Mouse (Mus musculus) midbrain, embryonic 14.5 days (tissue): ENCODE data around the gene Macf1. TPM values are rescaled to one million over a fixed set of nuclear protein-coding genes. Genes with fewer than 3 reads are reported as not detected.

ENCODE experiments used
- ATAC-seq: fragments of 200-750 bp; cut with Nextera tagmentation; 2 replicates; pipeline ENCODE4 v1.8.0; 2017; ENCODE audit warnings: moderate number of reproducible peaks, moderate library complexity; ENCODE audit not compliant: low FRiP score, low TSS enrichment
- DNase-seq: peaks from one replicate; pipeline ENCODE4 v3.0.0-alpha.2; 2015
- H3K27ac ChIP-seq: fragments of 300-500 bp; sonication (generic); replicated peaks from 2 replicates; pipeline ENCODE4 v1.5.1; 2014; ENCODE audit warnings: mild to moderate bottlenecking, low read depth, low read length, moderate library complexity
- H3K27me3 ChIP-seq: fragments of 300-500 bp; sonication (generic); 2 replicates; pipeline ENCODE4 v1.6.1; 2014; ENCODE audit warnings: low read length, control low read depth, mixed read lengths; ENCODE audit not compliant: control insufficient read depth, insufficient read depth
- H3K36me3 ChIP-seq: fragments of 300-500 bp; sonication (generic); 2 replicates; pipeline ENCODE4 v1.6.1; 2014; ENCODE audit warnings: low read length, control low read depth; ENCODE audit not compliant: control insufficient read depth, insufficient read depth
- H3K4me1 ChIP-seq: fragments of 300-500 bp; sonication (generic); 2 replicates; pipeline ENCODE4 v1.6.1; 2014; ENCODE audit warnings: mild to moderate bottlenecking, antibody characterized with exemption, low read length, control low read depth; ENCODE audit not compliant: control insufficient read depth, insufficient read depth
- H3K4me2 ChIP-seq: fragments of 300-500 bp; sonication (generic); 2 replicates; pipeline ENCODE4 v1.6.1; 2014; ENCODE audit warnings: mild to moderate bottlenecking, low read length, moderate library complexity
- H3K4me3 ChIP-seq: fragments of 300-500 bp; sonication (generic); replicated peaks from 2 replicates; pipeline ENCODE4 v1.5.1; 2014; ENCODE audit warnings: low read depth, low read length
- H3K9ac ChIP-seq: fragments of 300-500 bp; sonication (generic); replicated peaks from 2 replicates; pipeline ENCODE4 v1.6.1; 2014; ENCODE audit warnings: mild to moderate bottlenecking, low read length, moderate library complexity
- H3K9me3 ChIP-seq: fragments of 300-500 bp; sonication (generic); 2 replicates; pipeline ENCODE4 v1.6.1; 2016; ENCODE audit warnings: low read length, control low read depth, mixed read lengths; ENCODE audit not compliant: control insufficient read depth
- WGBS: fragments of 180-500 bp; shearing (Covaris S2); extraction: QIAGEN DNeasy Blood & Tissue Kit; methylation state at CpG from one replicate; pipeline ENCODE4 v1.1.7; 2014; 5-methylcytosine and 5-hydroxymethylcytosine counted together
- polyA plus RNA-seq: library from polyadenylated mRNA; unstranded; fragments of >200 nt; fragmentation: Nextera tagmentation; extraction: Ambion mirVana; gene quantifications from 2 replicates; pipeline ENCODE4 v1.2.1, GENCODE M21; 2014

Macf1 gene
- polyA plus RNA-seq, 1 experiment from 2014 or later, result 140 TPM

- DNase-seq, result no peak
Observed at GRCm38 (mm10) chr4:123591026-123591635, 93.0 kb downstream of the Macf1 start.

GRCm38 (mm10) chr4:123589496-123589895, 94.7 kb downstream of the Macf1 start:
- no peak overlapping the region for H3K27ac ChIP-seq
- H3K9ac ChIP-seq, result no peak overlapping the region
- H3K4me3 ChIP-seq, result no peak overlapping the region
- DNase-seq, result no peak
- H3K4me1 ChIP-seq, result peaks cover 31% of the 10 kb centered on the region
- WGBS, result 55% methylated on average over 3 of the region's 3 CpGs
- no peaks in the 10 kb centered on the region for H3K36me3 ChIP-seq
- H3K4me2 ChIP-seq, result no peak overlapping the region
- H3K9me3 ChIP-seq, result no peaks in the 10 kb centered on the region
- H3K27me3 ChIP-seq, result no peaks in the 10 kb centered on the region
- no peak for ATAC-seq

More at GRCm38 (mm10) chr4:123591026-123591635, 93.0 kb downstream of the Macf1 start:
- peaks cover 36% of the 10 kb centered on the region for H3K4me1 ChIP-seq
- no peaks in the 10 kb centered on the region for H3K27me3 ChIP-seq
- H3K4me3 ChIP-seq, result no peak overlapping the region
- no peak overlapping the region for H3K27ac ChIP-seq
- no peak overlapping the region for H3K4me2 ChIP-seq
- no peak overlapping the region for H3K9ac ChIP-seq
- no peak for ATAC-seq
- 75% methylated on average over 4 of the region's 4 CpGs for WGBS
- no peaks in the 10 kb centered on the region for H3K36me3 ChIP-seq
- H3K9me3 ChIP-seq, result no peaks in the 10 kb centered on the region

DNA sequence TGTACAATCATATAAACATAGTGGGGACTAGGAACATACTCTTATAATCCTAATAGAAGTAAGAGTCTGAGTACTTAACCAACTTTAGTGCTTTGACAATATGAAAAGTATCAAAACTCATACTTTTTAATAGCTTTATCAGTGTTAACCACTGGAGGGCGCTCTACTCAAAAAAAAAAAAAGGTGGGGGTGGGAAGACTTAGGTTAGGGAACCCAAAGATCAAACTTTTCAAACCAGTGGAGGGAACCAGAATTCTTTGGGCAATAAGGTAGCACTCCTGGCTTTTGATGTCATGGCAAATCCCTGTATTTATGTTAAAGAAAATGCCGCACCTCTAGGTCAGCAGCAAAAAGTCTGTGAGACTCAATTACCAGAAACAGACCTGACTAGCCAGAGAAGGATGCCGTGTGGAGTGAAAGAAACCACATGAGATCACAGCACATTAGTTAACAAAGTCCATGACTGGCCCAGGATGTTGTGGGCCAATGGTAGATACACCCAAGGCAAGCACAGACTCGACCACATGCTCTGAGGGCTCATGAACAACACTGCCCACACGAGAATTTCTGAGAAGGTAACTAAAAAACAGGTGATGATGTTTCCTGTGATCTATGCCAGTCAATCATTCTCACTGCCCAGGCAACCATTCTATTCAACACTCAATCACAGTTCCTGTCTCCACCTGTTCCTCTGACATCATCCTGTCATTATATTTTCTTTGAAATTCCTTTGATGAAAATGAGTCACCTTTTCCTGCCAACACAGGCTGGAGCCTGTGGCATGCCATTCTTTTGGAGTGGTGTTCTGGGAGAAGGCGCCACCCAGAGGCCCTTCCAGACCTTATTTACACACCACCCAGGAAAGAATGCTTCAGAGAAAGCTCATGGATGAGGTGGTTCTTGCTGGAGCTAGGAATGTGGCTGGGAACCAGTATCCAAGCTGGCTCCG, 95.5 kb downstream of the Macf1 start:
- no peaks in the 10 kb centered on the region for H3K27me3 ChIP-seq

GRCm38 (mm10) chr4:123587616-123588015, 96.5 kb downstream of the Macf1 start:
- Histone ChIP-seq H3K9ac (no peak overlapping the region), H3K4me2 (no peak overlapping the region), H3K27ac (no peak overlapping the region), H3K27me3 (no peaks in the 10 kb centered on the region), H3K36me3 (no peaks in the 10 kb centered on the region), H3K9me3 (no peaks in the 10 kb centered on the region), H3K4me1 (peaks cover 15% of the 10 kb centered on the region), H3K4me3 (no peak overlapping the region)
- DNase-seq (no peak), ATAC-seq (no peak)
- WGBS, result 95% methylated on average over 3 of the region's 3 CpGs

More for the DNA sequence above, 95.5 kb downstream of the Macf1 start:
- no peak overlapping the region for H3K4me2 ChIP-seq
- no peaks in the 10 kb centered on the region for H3K36me3 ChIP-seq
- no peak overlapping the region for H3K9ac ChIP-seq
- peaks cover 25% of the 10 kb centered on the region for H3K4me1 ChIP-seq
- DNase-seq (no peak), ATAC-seq (no peak)
- no peak overlapping the region for H3K27ac ChIP-seq
- 24% methylated on average over 7 of the region's 7 CpGs for WGBS
- no peak overlapping the region for H3K4me3 ChIP-seq
- no peaks in the 10 kb centered on the region for H3K9me3 ChIP-seq

DNA sequence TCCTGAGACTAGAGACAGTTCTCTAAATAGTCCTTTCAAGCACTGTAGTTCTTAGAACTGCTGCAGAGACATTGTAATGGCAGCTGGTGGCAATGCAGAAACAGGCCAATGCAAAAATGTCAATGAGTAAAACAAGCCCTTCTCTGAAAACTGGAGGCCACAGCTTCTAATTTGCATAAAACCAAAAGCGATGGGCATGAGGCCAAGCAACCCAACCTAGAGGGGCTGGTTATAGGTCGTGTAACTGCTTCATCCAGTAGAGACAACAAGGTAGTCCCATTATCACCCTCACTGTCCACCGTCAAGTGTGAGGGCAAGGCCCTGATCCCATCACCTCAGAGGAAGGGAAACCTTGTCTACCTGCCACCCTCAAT, 99.5 kb downstream of the Macf1 start:
- H3K9ac ChIP-seq, result no peak overlapping the region
- H3K4me1 ChIP-seq, result peaks cover 8% of the 10 kb centered on the region
- peak overlapping the region; percentile 61 for H3K27ac ChIP-seq
- WGBS, result 29% methylated on average over 3 of the region's 3 CpGs
- H3K4me2 ChIP-seq, result no peak overlapping the region
- ATAC-seq (no peak), DNase-seq (peak; percentile 46)
- H3K4me3 ChIP-seq, result no peak overlapping the region
- no peaks in the 10 kb centered on the region for H3K27me3 ChIP-seq
- H3K36me3 ChIP-seq, result no peaks in the 10 kb centered on the region
- H3K9me3 ChIP-seq, result no peaks in the 10 kb centered on the region

DNA sequence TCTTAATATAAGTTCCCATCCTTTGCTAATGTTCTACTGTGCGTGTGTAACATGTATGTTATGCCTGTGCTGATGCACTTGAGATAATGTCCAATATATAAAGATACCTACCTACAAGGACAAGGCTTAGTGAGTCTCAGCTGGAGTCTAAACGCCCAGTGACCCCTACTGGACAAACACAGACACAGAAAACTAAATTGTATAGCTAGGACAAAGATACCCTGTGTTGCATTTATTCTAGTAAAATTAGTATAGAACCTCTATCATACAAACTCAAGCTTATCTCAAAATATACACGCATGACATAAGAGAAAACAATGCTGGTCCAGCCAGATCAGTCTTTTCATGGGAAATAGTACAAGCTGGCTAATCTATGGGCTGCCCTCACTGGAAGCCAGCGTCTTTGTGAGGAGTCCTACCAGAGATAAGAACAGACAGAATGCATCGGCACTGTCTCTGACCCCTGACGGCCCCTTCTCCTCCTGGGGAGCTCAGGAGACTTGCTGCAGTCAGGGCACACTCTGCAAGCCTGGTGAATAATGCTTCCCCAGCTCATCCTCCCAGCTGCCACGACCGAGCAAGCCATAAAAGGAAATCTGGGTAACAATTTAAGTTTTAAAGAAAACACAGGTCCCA, 100.0 kb downstream of the Macf1 start:
- no peaks in the 10 kb centered on the region for H3K36me3 ChIP-seq
- DNase-seq (peak; percentile 51), ATAC-seq (no peak)
- H3K4me2 ChIP-seq, result no peak overlapping the region
- no peak overlapping the region for H3K4me3 ChIP-seq
- H3K9ac ChIP-seq, result no peak overlapping the region
- no peaks in the 10 kb centered on the region for H3K27me3 ChIP-seq
- 22% methylated on average over 8 of the region's 8 CpGs for WGBS
- H3K9me3 ChIP-seq, result no peaks in the 10 kb centered on the region
- H3K4me1 ChIP-seq, result peaks cover 8% of the 10 kb centered on the region
- H3K27ac ChIP-seq, result peak overlapping the region; percentile 61

DNA sequence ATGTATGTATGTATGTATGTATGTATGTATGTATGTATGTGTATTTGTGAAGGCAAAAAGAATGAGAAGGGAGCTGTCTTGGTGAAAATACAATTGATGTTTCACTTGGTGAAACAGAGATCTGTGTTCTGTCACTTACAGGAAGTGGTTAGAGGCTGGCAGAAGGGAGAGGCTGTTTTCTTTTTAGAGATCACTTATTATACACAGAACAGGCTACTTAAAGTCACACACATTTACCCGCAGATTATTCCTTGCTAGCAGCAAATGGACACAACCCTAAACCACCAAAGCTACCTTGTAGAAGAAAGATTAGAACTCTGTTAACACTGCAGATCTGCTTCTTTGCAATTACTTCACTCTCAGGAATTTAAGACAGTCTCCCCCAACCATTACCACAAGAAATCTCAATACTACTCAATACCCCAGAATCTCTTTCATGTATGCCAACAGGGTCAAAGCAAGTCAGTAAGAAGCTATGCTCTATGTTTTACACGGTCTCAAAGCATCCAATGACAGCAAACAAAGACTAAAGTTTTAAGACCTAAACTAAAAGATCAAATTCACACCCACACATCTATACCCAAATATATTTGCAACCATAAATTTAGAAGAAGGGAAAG, 106.6 kb downstream of the Macf1 start:
- no peaks in the 10 kb centered on the region for H3K9me3 ChIP-seq
- no peak overlapping the region for H3K9ac ChIP-seq
- H3K4me2 ChIP-seq, result no peak overlapping the region
- 71% methylated on average over 2 of the region's 2 CpGs for WGBS
- DNase-seq, result no peak
- no peak overlapping the region for H3K27ac ChIP-seq
- H3K4me1 ChIP-seq, result peaks cover 19% of the 10 kb centered on the region
- ATAC-seq, result no peak
- H3K4me3 ChIP-seq, result no peak overlapping the region
- no peaks in the 10 kb centered on the region for H3K36me3 ChIP-seq
- H3K27me3 ChIP-seq, result no peaks in the 10 kb centered on the region

GRCm38 (mm10) chr4:123572434-123573336, 111.5 kb downstream of the Macf1 start:
- WGBS, result 12% methylated on average over 11 of the region's 11 CpGs
- peak; percentile 44 for DNase-seq
- no peak overlapping the region for H3K4me3 ChIP-seq
- peaks cover 31% of the 10 kb centered on the region for H3K4me1 ChIP-seq
- H3K9ac ChIP-seq, result no peak overlapping the region
- H3K36me3 ChIP-seq, result no peaks in the 10 kb centered on the region
- no peaks in the 10 kb centered on the region for H3K27me3 ChIP-seq
- H3K27ac ChIP-seq, result peak overlapping the region; percentile 43
- H3K4me2 ChIP-seq, result peak overlapping the region; percentile 12
- no peaks in the 10 kb centered on the region for H3K9me3 ChIP-seq
- no peak; the same call in 1 of the 2 replicates for ATAC-seq
